Mouse (Mus musculus): ENCODE measurements around the gene Tex10.
A peak's percentile ranks its signal among the peaks of the same experiment; 100 is the strongest.
"Not testable (repeated sequence)": the region's sequence is repeated elsewhere in the genome, so short reads cannot be mapped to it uniquely, and the experiment has no call there.

Gene Tex10

DNA sequence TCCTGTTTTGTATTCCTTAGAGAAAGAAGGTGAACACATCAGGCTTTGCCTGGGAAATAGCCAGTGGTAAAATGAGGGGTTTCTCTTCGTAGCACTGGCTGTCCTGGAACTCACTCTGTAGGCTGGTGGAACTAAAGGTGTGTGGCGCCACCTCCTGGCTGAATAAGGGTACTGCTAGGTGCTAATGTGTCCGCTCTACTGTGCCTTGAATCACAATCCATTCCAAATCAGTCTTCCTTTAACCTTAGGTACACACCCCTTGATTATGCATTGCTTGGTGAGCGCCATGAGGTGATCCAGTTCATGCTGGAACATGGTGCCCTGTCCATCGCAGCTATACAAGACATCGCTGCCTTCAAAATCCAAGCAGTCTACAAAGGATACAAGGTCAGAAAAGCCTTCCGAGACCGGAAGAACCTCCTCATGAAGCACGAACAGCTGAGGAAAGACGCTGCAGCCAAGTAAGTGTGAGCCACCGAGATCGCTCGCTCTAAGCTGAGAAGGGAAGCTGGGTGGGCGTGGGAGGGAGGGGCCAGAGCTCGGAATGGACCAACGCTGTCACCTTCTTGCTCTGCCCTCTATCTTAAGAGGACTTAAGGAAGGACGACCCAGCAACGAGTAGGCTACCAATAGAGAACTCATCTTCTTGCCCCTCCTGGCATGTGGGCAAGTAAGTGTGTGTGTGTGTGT is 65.8 kb downstream of the Tex10 start:
- no peak; the same call in 1 of the 2 replicates for ATAC-seq (ENCODE audit: insufficient number of reproducible peaks, low FRiP score, low TSS enrichment)

DNA sequence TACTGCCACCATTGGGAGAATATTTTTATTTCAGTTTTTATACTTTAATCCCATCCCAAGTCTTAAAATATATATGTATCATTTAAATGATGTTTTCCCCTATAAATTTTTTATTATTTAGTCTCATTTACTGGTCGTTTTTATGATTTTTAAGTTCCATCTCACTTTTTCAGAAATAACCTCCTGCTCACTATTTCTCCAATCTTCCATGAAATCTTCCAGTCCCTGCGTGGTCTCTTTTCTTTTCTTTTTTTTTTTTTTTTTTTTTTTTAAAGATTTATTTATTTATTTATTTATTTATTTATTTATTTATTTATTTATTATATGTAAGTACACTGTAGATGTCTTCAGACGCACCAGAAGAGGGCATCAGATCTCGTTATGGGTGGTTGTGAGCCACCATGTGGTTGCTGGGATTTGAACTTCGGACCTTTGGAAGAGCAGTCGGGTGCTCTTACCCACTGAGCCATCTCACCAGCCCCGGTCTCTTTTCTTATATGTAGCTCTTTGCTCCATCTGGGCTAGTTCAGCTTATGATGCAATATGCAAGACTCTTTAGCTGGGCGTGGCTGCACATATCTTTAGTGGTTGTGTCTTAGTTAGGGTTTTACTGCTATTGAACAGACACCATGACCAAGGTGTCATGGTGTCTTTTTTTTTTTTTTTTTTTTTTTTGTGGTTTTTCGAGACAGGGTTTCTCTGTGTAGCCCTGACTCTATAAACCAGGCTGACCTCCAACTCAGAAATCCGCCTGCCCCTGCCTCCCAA is 67.4 kb downstream of the Tex10 start:
- ATAC-seq (ENCODE audit: insufficient number of reproducible peaks, low FRiP score, low TSS enrichment), result not testable (repeated sequence)

DNA sequence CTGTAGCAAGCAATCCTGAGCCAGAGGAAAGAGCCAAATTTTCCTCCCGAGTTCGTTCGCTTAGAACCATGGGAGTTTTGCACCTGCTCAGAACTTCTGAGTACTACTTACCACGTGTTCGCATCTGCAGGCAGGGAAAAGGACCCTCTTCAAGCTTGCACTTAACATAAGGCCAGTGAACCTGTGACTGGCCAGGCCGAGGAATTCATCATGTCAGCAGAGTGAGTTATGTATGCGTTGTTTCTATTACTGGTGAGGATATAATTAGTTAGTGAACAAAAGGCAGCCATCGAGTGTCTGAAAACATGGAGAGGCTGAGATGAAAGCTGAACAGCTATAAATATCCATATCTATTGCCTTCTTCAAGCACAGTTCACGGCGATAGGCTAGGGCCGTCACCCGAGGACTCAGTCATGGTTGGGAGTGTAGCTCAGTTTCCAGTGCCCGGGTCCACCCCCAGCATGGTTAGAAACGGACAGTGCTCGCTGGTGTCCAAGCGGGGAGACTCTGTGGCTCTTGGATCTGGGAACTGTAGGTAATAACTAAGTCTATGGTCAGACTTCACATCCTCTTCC is 70.1 kb downstream of the Tex10 start:
- ATAC-seq (ENCODE audit: insufficient number of reproducible peaks, low FRiP score, low TSS enrichment), result no peak

DNA sequence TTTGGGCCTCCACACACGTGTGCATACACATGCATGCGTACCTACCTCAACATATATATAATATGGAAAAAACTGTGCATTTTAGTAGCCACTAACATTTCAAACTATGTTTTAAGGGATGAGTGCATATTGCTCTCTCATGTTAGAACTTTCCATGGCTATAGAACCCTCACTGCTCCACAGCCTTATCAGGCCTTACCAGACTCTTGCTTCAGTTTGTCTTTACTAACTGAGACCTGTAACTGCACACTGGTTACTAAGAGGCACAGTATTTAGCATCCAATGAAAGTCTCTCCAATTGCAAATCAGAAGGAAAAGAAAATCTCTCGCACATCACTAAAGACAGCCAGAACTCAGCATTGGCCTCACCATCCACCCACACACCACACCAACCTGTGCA is 76.3 kb downstream of the Tex10 start:
- ATAC-seq (ENCODE audit: insufficient number of reproducible peaks, low FRiP score, low TSS enrichment), result no peak

DNA sequence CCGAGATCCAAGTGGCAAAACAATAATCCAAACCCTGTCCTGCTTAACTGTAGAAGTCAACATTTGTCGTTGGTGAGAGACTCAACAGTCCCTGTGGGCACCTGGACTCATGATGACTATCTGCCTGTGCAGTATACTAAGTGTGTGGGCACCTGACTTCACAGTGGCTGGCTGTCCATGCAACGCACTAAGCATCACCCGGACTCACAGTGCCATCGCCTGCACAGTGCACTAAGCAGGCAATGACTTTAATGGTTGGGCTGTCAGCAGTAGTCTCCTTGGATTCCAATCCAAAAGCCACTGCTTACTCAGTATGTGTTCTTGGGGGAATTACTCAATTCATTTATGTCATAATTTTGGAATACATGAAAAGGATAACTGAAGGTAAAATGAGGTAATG is 90.8 kb downstream of the Tex10 start:
- ATAC-seq (ENCODE audit: insufficient number of reproducible peaks, low FRiP score, low TSS enrichment), result no peak

DNA sequence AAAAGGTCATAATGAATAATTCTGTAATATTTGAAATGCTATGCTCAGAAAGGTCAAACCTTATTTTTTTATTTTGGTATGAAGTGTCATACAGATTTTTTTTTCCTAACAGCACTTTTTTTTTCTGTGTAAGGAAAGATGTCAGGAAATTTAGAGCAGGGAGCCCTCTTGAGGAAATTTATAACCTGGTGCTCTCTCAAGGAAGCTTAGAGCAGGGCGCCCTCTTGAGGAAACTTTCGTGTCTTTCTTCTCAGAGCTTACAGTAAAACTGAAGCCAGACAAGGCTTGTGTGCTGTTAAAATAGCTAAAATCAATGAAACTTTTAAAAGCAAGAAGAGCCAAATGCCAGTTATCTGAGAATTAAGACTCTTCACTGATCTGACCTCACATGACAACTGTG is 92.3 kb downstream of the Tex10 start:
- peak; percentile 72 for ATAC-seq (ENCODE audit: insufficient number of reproducible peaks, low FRiP score, low TSS enrichment)
